Mouse (Mus musculus) spleen, adult 18-20 months (tissue): ENCODE measurements around the gene Prkar1b.
A peak's percentile ranks its signal among the peaks of the same experiment; 100 is the strongest.

Experiments
- DNase-seq, 2 experiments: peaks; one replicate each; pipeline ENCODE4 v3.0.0; 2022; ENCODE audit warnings: mixed read lengths in 2 of 2

Prkar1b gene

DNA sequence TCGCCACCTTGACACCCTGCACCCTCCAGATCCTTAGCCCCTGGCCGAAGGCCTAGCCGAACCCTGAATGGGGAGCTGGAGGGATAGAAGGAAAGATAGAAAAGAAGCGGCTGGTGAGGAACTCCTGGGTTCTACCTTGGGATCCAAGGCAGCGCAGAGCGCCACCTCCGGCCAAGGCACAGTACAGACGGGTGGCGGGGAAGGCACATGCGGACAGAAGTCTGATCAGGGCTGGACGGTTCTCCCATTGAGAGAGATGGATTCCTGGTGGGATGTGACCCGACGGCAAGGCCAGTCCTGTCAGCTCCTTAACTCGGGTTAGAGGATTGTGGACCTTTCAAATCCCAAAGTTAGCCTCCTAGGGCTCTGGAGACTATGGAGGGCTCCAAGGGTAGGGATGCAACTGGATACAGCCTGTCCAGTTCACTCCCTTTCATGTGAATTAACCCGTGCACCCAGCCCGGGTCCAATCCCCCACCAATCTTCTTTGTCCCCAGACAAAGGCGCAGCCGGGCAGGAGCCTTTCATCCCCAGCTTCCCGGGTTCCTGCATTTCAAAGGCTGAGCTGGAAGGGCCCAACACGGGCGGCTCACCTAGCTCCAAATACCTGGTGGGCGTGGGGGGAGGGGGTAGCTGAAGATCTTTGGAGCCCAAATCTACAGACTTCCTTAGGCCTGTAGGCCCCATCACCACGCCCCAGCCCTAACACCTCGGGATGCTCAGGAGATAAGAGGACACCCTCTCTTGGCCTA is 153.3 kb downstream of the Prkar1b start:
- no peak for DNase-seq

DNA sequence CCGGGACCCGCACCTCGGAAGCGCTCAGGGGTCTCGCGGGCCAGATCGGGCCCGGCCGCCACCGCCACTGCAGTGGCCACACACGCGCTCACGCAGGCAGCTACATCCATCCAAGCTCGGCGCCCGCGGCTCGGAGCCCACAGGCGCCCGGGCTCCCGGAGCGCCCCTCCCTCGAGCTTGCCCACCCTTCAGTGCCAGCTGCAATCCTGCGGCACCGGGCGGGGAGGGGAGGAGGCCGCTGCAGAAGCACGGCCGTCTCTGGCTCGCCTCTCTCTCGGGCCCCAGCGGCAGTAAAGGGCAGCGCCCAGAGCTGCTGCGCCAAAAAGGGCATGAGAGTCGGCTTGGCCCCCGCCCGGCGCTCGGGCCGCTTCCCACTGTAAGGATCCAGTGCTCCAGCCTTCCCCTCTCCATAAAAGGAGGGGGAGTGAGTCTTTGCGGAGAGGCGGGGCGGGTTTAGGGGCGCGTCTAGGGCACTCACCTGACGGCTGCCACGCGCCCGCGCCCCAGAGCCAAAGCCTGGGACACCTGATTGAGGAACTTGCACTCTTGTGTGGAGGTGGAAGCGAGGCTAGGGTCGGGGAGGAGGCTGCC is 154.0 kb downstream of the Prkar1b start:
- peak in 1 of 2 experiments; percentile 22 for DNase-seq

DNA sequence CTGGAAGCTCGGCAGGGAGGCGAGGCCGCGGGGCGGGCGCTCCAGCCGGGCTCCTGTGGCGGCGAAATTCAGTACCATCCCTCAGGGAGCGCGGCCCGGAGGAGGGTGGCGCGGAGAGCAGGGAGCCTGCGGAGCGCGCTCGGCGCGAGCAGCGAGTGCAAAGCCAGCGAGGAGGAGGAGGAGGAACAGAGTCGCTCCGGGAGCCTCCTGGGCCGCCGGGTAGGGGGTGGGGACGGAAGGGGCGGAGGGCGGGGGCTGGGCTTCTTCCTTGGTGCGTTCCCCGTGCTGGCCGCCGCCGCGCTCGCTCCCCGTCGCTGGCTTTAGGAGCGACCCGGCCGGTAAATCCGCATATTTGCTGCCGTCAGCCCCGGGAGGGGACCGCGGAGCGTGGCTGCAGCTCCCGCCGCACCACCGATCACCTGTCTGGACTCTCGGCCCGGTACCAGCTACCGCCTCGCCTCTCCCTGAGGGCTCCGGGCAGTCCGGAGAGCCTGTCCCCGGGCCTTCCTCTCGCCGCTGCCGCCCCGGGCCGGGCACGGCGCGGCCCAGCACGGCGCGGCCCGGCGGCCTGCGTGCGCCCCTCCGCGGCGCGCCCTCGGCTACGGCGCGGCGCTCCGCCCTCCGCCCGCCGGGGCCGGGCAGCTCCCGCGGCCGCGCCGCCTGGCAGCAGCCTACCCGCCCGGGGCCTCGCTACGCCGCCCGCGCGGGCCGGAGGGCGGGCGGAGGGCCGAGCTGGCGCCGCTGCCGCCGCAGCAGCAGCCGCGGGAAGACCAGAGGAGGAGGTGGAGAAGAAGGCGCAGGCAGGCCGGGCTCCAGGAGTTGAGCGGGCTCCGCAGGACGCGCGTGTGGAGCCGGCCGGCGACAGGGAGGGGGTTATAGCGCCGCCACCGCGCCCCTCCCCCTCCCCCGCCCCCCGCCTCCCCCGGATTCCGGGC is 154.7 kb downstream of the Prkar1b start:
- DNase-seq: peak in 1 of 2 experiments; percentile 22

DNA sequence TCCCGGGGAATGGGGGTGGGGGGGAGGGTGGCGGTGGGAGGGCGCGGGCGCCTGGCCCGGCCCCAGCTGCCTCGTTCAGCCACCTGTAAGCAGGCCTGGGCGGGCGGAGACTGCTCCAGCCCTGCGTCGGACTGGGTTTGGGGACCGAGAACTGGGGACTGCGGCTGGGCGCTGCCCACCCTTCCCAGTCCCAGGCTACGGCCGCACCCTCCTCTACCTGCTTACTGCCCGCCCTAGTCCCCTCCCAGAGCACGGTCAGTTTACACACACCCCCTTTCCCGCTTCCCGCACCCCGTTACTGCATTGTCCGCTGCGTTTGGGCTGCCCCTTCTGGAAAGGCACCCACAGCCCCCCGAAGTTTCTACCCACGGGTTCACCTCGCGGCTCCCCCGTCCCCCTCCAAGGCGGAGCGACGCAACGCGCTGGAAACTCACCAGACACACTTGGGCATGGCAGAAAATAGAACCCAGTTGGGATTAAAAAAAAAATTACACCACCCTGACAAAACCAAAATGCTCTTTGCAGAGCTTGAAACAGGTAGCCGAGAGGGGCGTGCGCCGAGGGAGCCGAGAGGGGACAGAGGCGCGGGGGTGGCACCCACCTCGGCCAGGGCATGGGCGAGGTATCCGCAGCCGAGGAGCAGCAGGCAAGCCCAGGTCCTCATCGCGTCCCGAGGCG is 155.6 kb downstream of the Prkar1b start:
- DNase-seq: no peak

DNA sequence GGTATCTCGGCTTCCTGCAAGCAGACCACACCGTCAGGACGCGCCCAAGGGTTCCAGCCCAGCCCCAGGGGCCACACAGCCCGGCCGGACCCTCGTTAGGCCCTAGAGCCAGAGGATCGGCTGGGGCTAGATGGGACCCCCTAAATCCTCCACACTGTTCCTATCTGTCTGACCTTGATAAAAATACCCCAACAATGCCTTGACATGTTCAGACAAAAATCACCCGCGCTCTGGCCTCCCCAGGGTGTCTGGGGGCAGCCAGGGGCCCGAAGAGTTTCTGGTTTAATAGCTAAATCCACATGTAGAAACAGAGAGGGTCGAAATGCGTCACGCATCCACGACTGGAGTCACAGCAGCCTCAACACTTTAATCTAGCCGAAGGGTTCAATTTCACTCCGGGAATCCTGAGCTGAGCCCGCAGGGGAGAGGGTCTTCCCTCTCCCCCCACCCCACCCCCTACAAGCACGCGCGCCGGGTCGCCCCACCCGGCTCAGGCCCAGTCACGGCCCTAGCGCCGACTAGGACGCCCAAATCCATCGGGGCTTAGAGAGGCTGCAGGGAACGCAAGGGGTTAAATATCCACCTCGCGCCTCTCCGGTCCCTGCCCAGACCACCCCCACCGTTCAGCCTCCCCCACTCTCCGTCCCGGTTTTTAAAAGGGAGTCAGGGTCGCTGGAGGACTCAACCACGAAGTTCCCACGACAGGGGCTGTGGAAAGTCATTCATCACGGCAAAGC is 156.3 kb downstream of the Prkar1b start:
- DNase-seq: no peak

DNA sequence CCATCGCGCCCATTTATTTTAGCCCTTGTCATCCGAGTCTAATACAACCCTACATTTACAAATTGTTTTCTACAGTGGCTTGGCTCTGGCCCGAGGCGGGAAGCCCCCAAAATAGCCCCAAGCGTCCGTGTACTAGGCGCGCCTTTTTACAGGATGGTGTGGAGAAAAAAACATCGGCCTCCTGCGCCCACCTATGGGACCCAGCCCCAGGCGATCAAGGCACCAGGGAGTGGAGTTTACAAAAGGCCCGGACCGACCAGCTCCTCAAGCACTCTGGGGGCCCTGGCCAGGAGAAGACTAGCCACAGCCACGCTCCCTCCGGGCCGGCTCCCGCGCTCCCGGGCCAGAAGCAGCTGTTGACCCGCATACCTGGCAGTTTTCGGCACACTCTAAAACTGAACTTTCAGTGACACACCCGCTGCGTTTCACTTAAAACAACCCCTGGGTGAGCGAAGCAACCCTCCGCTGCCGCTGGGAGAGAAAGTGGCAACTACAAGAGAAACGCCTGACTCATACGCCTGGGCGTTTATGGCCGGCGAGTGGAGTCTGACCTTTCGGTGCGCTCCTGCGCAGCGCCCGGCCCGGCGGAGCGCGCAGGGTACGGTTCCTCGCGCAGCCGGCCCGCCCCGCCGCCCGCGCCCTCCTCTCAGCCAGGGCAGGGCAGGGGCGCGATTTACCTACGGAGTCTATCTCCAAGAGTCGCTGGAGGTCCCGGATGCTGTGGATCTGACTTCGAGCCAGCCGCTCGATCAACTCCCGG is 157.0 kb downstream of the Prkar1b start:
- no peak for DNase-seq

DNA sequence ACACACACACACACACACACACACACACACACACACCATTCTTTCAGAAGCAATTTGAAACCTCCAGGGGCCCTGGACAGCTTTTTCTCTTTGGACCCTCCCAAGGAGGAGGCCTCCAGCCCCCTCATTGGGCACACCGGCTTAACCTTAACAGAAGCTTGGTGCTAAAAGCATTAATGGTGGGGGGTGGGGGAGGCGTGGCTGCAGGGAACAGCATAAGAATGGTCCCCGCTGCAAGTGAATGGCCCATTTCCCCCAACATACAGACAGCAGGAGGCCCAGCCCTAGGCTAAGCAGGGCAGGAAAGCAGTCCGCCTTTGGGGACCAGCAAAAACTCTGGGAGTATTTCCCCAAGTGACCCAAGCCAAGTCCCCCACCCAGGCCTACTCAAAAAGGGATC is 158.1 kb downstream of the Prkar1b start:
- no peak for DNase-seq

DNA sequence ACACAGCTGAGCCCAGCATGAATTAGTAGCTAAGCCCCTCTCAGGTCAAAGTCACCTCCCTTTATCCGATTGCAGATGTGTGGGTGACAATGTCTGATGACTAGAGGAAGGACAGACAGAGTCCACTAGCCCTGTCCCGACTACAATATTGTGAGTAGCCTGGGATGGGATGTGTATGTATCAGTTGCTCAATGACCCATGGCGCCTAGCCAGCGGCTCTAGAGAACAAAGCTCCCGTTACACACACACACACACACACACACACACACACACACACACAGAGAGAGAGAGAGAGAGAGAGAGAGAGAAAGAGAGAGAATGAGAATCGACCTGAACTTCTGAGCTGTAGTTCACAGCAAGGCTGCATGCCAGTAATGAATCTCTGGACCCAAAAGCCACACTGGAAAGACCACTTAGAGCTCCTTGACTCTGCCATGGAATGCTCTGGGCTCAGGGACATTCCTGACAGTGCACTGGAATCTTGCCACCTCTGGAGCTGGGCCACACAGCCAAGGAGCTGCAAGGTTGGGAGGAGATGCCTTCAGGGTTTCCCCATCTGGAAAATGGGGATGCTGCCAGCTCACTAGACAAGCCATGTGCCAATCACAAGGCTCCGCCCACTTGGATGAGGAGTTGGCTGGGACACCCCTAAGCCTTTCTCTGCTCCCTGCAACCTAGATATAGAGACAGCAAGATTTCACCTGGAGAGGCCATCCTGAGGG is 159.0 kb downstream of the Prkar1b start:
- no peak for DNase-seq

DNA sequence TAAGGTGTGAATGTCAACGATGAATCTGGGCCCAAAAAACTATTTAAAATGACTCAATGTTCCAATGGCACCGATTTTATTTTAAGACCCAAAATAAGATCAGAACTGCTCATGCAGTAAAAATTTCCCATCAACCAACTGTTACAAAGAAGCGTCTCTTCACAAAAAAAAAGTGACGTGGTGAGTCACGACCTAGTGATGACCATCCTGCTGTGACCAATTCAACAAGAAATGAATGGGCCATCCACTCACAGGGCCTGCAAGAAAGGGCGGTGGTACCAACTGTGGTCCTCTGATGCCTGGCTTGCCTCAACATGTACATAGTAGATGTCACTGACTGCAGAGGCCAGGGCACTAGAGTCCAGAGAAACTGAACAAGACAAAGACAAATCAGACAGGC is 160.2 kb downstream of the Prkar1b start:
- DNase-seq: no peak

DNA sequence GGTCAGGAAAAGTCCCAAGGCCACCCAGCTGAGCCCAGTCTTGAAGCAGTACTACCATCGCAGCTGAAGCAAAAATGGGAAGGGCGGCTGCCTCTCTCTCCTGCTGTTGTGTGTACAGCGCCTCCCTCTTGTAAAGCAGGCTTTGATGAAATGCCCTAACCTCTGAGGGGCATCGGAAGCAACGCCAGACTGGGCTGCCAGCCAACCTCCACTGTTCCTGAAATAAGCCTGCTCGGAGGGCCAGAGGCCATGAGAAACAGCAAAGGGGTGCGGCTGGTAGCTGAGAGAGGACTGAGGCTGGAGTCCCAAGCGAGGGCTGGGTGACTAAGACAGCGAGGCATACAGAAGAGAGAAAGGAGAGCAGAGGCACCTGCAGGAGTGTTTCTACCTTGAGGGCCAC is 161.0 kb downstream of the Prkar1b start:
- no peak for DNase-seq

DNA sequence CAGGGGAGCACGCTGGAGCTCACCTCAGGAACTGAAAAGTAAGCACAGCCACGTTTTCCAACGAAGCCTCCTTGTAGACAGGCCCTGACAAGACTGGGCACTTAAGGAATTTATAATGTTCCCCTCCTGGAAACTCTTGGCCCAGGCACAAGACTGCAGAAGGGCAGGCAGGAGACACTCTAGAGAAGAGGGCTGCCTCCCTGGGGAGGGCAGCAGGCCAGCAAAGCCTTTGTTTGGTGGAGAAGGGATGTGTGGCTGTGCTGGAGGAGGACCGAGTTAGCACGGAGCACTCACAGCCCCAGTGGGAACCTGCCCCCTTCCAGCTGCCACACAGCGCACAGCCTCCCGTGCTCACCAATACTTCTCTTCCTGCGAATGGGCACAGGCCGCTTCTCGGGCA is 161.8 kb downstream of the Prkar1b start:
- DNase-seq: no peak

DNA sequence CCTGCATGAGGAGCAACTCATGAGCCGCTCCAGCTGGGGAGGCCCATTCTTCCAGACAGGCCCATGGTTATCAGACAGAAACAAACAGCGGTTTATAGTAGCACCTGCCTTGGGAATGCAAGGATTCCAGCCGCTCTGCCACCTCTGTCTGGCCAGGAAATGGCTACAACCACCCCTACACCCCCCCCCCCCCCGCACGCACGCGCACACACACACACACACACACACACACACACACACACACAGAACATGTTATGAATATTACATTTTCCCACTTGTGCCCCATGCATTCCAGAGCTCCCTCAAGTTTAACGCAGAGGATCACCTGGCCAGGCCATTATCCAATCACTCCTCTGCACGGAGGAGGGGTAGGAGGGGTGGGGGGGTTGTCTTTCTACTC is 167.9 kb downstream of the Prkar1b start:
- DNase-seq: no peak

DNA sequence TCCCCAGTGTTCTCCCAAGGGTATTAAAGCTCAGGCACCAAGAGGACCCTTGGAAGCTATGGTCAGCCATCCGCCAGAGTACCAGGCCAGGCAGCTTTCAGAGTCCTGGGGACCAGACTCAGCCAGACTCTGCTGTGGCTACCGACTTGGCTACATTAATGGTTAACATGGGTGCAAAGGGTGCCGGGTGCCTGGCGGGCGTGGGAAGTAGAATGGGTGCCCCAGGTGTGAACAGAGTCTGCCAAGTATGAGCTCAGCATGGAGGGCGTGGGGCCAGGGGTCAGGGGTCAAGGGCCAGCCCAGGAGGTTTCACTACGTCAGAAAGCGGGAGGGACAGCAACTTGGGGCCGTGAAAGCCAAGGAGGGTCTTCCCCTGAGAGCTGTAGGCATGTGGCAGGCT is 169.2 kb downstream of the Prkar1b start:
- no peak for DNase-seq

DNA sequence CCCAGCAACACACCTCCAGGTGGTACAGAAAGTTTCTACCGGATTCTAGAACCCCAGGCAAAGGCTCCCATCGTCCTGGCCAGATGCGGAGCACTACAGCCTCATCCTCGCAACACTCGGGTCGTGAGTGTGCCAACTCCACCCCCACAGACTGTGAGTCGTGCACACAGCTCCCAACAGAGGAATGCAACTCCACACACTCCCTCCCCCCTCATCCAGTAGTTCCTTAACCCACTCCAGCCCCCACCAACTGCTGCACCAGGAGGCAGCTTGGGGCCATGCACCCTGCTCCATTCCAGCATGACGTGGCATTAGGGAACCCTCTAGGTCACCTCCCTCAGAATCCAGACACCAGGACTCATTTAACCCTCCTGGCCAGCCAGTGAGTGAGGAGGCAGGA is 170.0 kb downstream of the Prkar1b start:
- DNase-seq: no peak

DNA sequence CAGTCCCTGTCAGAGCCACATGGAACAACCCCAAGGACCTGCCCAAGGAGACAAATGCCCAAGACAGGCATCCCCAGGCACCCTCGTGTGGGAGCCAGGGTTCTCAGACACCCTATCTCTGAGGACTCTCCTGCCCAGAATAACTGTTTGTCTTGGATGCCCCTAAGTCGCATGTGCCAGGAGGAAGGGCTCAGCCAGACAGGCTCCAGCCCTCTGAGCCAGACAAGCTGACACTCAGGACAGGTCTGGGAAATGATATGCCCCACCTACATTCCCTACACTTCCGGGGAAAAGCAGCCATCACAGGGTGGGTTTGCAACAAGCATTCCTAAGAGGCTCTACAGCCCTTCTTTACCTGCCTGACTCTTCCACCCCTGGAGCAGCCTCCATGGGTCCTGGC is 172.0 kb downstream of the Prkar1b start:
- DNase-seq: no peak

DNA sequence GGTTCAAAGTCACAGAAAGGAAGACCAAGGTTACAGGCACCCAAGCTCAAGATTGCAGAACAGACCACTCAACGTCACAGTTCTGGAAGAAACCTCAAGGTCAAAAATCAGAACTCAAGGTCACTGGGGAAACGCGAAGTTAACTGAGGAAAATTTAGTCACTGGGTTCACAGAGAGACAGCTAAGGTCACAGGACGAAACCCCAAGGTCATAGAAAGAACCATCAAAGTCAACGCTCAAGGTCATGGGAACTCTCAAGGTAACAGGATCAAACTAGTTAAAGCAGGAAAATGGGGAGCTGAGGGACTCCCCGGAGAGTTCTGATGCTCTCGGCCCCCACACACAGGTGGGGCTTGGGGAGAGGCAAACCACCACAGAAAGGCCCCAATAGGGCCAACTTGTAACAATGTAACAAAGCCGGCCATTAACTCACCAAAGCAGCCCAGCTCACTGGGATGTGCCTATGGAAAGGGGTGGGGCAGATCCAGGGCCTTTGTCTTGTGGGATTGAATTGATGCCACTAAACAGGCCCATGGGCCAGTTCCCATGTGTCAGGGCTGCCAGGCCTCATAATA is 174.8 kb downstream of the Prkar1b start:
- no peak for DNase-seq

DNA sequence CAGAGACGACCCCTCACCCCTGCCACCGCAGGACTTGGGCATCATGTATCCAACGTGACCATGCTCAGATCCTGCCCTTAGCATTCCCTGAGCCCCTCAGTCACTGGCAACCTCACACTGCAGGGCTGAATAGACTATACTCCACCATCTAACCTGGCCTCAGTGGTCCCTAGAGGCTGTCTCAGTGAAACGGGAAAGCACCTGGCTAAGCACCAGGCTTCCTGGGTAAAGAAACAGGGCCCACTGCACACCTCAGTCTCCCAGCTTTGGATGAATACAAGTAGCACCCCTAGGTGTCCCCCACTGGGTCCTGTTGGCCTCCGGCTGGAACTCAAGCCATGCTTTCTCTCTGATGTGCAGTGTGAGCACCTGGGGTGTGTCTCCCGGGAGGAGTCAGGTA is 176.3 kb downstream of the Prkar1b start:
- no peak for DNase-seq

DNA sequence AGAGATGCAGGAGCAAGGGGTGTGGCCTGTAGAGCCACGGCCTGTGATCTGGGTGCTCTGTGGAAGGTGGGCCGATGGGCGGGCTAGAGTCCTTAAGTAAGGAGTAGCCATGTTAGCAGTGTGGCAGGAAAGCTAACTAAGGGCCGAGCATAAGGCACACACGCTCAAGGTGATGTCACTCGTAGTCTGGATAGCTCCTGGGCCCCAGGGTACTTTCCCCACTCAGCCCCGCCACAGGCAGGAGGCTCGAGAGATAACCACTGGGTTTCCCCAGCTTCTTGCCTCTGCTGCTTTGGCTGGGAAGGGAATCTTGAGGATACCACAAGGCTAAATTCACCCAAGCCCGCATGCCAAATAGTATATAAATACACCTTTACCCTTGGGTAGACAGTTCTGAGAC is 178.4 kb downstream of the Prkar1b start:
- no peak for DNase-seq

DNA sequence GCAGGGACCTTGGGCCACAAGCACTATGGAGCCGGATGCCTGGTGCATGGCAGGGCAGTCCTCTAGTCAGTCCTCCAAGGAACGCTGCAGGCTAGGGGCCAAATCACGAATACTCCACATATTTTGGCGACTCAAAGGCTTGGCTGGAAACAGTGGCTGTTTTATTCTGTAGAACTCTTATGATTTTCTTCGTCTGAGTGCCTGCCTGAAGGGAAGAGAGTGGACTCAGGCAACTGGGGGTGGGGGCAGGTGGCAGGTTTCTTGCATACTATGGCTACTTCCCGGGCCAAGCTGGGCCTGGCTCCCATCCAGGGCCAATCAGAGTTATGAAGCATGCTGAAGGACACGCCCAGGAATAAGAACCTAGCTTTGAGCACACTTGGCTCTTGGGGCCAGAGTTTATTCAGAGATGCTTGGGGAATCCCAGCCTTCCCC is 179.7 kb downstream of the Prkar1b start:
- no peak for DNase-seq
